Mouse (Mus musculus) retina, embryonic 14.5 days (tissue): ENCODE measurements around the gene Icam2.

Experiments used
- DNase-seq: peaks from one replicate; pipeline ENCODE4 v3.0.0-alpha.2; 2015; ENCODE audit warnings: low spot score

The Icam2 gene

DNA sequence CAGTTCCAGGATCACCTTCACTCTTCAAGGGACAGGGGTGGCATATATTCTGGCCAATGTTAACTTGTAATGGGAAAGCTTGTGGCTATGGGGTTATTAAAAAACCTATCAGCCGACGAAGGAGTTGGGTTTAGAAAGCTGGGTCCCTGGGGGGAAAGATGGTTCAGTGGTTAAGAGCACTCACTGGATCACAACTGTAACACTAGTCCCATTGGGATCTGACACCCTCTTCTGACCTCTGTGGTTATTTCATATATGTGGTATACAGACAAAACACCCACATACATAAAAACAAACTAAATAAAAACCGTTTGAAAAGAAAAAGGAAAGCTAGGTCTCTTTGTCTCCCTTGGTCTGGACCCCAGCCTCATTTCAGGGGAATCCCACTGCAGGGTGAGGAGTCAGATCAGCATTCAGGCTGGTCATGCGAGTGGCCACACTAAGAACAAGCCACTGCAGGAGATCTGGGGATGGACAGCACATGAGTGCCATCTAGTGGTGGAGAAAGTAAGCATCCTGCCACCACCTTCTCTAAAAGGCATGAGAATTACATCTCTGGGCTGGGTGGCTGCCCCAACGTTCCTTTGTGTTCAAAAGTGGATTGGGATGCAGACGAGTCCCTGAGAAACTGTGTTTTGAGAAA lies 3.8 kb upstream of the Icam2 start:
- DNase-seq = peak; percentile 92

DNA sequence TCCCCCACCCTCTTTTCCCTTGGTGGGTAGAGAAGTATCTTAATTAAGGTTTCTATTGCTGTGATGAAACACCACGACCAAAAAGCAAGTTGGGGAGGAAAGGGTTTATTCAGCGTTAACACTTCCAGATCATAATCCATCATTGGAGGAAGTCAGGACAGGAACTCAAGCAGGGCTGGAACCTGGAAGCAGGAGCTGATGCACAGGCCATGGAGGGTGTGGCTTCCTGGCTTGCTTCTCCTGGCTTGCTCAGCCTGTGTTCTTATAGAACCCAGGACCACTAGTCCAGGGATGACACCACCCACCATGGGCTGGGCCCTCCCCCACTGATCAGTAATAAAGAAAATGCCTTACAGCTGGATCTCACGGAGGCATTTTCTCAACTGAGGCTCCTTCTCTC lies 2.9 kb upstream of the Icam2 start:
- no peak for DNase-seq

DNA sequence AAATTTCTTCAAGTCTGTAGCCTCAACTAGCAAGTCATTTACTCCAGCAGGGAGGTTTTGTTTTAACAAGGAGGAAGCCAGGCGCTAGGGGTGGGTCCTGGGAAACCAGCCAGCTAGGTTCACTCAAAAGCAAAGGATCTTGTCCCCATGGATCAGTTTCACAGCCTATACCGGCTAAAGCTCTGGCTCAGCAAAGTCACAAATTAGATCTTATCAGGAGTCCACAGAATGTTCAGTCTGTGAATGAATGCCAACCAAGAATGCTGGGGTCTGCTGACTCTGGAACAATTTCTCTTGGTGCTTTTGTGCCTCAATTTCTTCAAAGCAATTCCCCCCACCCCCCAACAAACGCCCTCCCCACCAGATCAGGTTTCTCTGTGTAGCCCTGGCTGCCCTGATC lies 1.7 kb upstream of the Icam2 start:
- no peak for DNase-seq

DNA sequence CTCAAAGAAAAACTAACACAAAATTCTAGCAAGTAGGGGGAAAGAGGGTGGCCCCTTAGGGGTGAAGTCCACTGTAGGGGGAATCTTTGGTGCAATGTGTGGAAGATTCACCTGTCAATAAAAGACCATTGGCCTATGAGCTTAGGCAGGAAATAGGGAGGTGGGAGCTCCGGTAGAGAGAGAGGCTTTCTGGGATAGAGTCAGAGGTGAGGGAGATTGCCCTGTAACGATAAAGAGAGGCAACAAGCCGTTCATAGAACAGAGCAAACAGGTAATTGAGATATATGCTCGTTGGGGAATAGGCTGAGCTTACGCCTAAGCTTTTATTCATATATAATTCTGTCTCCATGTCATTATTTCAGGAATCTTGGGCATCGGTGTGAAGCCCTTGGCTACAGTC lies 855 bp downstream of the Icam2 start:
- no peak for DNase-seq

DNA sequence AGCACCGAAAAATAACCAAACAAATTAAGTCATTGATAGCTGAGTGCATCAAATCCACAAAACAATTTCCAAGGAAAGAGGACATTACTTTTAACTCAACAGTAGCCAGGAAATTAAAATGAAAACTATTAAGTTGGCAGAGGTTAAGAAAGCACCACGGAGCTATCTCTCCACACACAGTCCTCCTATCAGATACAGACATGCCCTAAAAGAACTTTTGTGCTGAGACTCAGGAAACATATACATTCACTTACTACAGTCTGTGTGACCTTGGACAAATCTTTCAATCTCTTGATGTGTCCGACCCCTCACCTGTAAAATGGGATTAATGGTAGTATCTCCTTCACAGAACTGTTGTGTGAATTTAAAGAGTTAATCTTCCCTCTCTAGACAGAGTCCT lies 1.5 kb downstream of the Icam2 start:
- no peak for DNase-seq

DNA sequence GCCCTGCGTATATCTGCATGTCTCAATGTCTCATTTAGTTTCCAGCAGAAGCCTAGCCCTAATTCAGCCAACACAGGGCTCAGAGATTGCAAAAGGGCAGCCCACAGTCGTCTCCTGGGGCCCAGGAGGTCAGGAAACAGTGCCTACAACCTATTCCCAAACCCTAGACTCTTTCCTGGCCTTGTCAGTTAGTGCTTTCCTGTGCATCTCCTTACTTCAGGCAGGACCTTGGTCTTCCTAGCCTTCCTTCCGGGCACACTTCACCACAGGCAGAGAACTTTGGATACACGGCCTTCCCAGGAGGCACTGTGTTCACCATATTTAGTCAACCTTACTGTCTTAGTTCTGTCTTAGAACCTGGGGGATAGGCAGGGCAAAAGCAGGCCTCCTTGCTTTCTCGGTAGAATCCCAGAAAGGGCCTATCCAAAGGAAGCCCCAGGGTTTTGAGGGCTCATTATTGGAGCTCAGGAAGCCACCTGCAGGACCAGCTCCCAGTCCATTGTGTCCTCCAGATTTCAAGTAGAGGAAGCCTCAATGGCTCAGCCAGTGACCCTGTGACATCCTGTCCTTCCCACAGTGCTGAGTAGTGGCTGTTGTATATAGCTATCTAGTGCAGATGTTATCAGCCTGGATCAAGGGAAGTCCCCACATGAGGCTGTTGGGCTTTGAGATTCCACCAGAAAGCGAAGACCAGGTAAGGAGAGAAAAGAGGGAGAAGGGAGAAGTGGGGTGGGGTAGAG lies 4.7 kb downstream of the Icam2 start:
- DNase-seq = no peak

DNA sequence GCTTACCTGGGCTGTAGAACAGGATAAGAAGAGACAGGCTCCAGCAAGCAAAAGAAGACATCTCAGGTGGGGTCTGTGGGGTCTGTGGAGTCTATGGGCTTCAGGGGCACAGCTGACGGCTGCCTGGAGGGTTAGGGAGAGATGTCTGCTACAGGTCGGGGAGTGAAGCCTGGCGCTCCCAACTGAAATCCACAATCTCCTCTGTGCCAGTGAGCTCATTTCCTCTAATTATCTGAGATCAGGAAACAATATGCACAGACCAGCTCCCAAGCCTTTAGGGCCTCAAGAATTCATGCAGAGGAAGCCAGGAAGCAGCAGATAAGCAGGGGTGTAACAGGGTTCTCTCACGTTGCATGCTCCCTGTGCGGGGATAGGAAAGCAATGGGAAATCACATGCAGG lies 5.5 kb downstream of the Icam2 start:
- DNase-seq = no peak

DNA sequence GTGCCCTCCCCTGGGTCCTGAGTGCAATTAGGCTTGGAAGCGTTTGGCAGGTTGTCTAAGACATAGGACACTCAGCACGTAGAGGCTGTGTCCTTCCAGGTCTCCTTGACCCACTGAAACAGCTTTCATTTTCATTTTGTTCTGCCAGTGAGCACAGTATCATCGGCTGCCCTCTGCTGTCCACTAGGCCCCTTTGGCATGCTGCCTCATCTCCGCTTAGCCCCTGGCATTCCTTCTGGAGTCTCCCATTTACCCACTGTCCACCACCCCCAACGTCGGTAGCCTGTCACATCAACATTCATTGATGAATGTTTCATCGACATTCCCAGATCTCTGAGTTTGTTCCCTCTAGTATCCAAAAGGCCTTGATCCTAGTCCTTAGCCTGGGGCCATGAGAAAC lies 6.0 kb downstream of the Icam2 start:
- no peak for DNase-seq

DNA sequence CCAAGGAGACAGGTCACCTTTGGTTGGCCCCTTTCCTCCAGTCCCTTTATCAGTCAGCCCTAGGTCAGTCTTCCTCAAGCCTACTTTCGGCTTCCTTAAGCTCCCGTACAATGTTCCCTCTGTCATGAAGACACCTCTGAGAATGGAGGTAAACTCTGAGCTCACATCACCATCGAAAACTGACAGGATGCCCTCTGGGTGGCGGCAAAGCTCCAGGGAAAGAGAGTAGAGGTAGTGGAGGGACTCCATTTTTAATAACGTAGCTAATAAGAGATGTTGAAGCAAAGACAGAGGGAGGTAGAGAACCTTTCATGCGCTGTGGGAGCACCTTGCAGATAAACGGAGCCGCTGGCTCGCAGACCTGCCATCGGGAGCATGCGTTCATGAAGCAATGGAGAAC lies 6.9 kb downstream of the Icam2 start:
- no peak for DNase-seq

DNA sequence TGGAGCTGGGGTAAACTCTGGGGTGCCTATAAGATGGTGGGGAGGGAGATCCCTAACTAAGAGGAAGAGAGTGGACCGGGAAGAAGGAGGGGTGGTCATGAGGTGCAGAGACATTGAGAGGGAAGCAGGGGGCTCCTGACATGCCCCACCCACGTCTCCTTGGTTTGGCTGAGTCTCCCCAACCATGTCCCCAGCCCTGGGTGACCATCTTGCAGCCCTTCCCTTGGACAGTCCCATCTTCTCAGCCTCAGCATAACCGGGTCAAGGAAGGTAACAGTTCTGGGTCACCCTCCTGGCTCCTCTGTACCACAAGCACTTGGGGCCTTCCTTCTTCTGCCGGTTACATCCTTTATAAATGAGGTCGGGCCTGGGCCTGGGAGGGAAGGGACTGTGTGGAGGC lies 12.9 kb downstream of the Icam2 start:
- no peak for DNase-seq

DNA sequence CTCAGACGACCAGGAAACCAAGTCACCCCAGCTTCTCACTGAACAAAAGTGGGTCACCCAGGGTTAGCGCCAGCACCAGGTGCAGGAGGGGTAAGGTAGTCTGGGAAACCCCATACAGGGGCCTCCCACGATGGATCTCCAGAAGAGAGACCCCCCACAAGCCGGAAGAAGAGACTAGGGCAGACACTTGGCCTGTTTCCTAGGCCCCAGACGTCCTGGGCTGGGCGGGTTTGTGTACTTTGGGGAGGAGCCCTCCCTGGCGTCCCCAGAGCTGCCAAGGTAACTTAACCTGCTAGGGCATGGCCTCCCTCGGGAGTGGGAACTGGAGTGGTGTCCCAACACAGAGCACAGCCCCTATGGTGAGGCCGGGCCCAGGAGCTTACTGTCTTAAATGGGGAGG lies 13.3 kb downstream of the Icam2 start:
- no peak for DNase-seq

DNA sequence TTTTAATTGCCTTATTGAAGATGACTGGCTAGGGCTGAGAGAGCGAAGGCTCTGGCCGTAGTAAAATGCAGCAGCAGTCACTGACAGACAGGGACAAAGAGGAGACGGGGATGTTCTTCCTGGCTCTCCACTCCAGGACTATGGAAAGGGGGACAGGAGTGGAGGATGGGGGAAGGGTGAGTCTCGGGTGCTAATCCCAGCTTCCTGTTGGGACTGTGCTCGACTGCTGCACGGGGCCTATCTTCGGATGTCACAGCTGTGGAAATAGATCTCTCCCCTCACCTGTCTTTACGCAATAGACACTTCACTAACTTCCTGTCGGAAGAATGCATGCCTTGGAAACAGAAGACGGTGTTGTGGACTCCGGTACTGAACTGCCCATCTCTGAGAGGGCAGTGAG lies 13.9 kb downstream of the Icam2 start:
- DNase-seq = no peak

DNA sequence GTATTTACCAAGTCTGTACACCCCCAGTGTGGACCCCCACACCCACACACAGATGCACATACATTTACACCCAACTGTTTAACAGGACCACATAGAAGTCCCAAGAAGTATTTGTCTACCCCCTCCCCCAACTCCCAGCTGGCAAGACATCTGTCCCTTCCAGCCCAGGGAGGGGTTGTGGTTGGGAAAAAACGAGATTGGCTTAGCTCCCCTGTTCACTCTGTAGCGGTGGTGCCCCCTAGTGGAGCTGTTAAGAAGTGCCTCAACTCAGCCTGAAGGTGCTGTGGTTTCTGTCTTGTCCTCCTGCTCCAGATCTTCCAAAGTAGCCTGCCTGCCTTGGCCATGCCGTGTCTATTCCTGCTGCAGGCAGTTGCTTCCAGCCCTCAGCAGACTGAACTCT lies 21.6 kb downstream of the Icam2 start:
- DNase-seq = peak; percentile 87

DNA sequence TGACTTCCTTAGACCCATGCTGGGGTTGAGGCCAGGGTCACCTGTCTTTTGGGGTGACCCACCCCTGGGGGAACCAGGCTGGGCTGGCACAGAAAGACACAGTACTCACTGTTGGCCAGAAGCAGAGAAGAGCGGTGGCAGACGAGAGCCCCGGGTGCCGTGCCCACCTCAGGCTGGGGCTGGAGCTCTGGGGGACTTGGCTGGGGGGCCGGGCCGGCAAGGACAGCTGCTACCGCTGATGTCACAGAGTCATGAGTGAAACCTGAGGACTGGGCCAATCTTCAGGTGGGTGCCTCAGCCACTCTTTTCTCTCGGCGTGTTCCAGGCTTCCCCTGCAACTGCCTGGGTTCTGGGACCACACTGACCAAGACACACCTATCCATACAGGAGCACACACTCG lies 22.5 kb downstream of the Icam2 start, which contains the start of gene Prr29:
Gene Prr29, plus strand, starts transcription at position 107 of the 400 bp plus-strand sequence.
- DNase-seq = no peak

DNA sequence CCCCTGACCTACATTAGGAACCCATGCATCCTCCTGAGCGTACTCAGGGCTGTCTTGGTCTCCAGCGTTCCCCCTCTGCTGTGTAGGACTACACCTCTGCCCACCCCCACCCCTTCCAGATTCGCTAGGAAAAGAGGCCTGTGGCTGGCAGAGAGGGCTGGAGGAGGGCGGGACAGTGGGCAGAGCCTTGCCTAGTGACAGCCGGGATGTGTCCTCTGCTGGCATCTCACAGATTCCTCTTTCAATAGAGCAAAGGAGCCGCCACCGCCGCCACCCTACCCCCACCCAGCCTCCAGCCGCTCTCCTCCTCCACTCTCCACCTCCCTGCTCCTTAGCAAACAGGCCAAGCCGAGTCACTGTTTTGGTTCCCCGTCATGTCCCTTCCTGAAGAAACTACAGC lies 23.2 kb downstream of the Icam2 start:
- DNase-seq = peak; percentile 50

DNA sequence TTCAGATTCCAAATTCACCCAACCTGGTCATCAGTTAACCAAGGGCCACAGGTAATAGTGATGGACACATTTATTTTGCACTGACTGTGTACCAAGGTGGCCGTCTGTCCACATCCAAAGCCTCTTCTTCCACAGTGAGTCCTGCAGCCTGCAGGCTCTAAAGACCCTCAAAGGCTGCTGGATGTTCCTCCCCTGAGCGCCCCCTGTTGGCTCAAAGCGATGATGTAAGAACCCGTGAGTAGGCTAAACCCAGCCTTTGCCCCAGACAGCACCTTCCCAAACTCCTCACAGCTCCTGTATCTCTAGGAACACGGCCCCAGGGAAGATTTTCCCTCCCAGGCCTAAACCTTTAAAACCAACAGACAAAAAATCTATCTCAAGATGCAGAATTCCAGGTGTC lies 28.5 kb downstream of the Icam2 start:
- DNase-seq = peak; percentile 67

DNA sequence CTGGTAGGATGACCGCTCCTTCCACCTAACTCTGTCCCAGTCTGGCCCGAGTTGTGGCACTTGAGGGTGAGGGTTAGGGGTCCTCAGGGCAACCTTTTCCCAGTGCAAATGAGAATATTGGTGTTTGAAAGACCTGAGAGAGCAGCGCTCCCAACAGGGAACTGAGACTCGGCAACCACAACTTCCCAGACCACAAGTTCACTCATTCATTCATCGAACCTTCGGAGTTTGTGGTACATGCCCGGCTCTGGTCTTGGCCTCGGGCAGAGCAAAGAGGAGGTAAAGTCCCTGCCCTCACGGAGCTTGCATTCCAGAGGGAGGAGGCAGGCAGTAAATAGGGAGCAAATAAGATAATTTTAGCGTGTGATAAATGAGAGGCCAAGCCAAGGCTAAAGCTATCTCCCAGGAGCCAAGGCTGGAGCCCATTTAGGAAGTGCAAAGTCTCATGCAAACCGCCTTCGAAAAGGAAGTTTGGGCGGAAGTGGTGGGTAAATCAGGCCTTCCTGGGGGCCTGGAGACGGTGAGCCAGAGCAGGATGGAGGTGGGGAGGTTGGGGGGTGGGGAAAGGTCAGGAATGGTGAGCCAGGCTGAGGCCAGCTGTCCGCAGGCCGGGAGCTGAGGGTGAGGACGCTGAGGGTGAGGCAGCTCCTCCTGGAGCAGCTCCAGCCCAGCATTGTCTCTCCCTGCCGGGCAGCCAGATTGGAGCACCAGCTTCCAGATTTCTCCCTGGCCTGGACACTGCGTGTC lies 32.3 kb downstream of the Icam2 start:
- DNase-seq = no peak

DNA sequence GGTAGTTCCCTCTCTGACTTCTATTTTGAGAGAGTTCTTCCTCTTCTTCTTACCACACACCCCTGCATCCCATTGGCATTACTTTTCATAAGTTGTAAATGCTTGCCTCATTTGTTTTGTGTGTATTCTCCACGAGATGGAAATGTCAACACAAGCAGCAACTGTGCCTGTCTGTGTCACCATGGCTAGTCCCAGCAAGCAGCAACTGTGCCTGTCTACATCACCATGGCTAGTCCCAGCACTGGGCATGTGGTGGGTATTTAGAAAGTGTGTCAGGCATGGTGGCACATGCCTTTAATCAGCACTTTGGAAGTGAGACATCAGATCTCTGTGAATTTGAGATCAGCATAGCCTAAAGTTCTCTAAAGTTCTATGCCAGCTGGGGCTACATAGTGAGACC lies 33.7 kb downstream of the Icam2 start:
- DNase-seq = no peak

DNA sequence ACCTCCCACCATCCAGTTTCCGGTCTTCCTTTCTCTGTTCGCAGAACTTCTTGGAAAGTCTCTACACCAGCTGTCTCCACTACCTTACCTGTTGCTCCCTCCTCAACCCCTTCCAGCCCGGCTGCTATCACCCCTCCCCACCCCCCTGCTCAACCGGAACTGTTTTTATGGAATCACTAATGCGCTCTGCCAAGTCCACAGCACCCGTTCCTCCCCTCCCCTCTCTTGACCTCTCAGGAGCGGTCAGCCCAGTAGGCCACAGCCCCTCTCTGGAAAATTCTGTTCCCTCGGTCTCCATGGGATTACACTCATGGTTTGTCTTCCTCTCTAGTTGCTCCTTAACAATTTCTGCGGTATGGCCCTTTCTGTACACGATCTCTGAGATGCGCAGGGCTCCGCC lies 34.7 kb downstream of the Icam2 start, which contains the start of gene Scn4a:
Gene Scn4a, minus strand, starts transcription at position 101 of the 400 bp plus-strand sequence.
- DNase-seq = no peak

DNA sequence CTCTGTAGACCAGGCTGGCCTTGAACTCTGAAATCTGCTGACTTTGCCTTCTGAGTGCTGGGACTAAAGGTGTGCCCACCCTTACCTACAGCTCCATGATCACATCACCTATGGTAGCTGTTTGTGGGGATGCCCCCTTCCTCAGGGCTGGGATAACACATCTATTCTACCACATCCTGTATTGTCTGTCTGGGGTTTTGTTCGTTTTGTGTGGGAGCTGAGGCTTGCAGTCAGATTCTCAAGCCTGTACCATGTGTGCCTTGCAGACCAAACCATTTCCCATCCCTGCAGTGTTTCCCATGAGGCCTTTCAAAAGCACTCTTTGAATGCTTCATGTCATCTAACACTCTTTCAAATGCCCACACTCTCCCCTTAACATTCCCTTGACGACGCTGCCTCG lies 35.9 kb downstream of the Icam2 start:
- no peak for DNase-seq

DNA sequence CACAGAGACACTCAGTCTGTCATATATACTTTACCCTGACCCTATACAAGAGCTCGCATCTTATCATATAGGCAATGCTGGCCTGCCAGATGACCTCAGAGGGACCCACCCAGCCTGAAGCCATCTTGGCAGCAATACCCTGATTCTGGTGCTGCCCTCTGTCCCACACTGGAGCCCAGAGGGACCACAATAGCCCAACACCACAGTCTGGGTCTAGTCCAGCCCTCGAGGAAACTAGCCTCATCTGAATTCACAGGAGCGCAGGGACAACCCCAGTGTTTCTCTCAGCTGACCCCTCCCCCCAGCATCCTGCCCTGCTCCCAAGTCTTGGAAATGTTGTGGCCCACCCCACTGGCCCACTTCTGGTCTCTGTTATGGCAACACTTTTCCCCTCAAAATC lies 36.6 kb downstream of the Icam2 start:
- DNase-seq = no peak

DNA sequence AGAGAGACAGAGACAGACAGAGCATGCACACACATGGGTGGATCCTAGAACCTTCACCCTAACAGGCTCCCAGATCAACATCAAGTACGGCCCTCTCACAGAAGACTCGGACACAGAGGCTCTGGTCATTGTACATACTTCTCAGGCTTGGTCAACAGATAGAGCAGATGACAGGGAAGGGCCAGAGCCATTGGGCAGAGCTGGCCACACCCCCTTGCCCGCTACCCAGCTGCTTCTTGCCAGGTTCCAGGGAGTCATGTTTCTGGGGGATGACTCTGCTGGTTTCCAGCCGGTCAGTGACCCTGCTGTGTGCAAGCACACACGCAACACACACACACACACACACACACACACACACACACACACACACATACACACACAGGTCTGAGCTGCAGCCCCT lies 37.0 kb downstream of the Icam2 start:
- no peak for DNase-seq

DNA sequence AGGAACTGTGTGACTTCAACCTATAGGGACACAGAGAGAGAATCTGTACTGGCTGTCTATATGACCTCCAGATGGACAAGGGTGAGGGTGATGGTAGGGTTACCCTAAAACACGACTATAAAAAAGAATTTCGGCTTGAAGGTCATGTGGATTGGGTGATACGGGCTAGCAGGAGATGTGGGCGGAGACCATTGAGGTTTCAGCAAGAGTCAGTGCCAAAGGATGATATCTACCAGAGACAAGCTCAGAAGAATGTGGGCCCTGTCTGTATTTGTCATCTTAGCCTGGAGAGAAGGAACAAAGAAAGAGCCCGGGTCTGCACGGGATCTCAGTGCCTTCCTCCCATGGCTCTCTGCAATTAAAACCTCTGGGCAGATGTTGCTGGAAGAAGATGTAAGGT lies 38.1 kb downstream of the Icam2 start:
- DNase-seq = no peak
